Mouse (Mus musculus): ENCODE measurements around the gene Pcgf5. TPM values are rescaled to one million over a fixed set of nuclear protein-coding genes. Genes with fewer than 3 reads are reported as not detected.

The Pcgf5 gene
- polyA plus RNA-seq, 1 experiment from 2014 or later, result 26.0 TPM

DNA sequence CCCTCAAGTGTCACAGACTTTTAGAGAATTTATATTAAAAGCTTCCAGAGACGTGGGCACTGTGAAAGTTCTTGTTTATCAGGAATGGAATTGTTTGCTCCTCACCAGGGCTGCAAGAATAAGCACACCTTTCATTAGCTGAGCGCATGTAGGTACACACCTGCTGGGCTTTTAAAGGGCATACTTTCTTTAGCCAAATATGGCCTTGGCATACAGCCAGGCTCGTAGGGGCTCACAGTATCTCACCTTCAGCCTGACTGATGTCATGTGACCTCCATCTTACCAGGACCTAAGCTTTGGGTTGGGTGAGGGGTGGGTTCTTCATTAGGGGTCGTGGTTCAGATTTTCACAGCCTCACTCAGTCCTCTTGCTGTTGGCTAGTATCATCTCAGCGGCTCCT is 149.6 kb downstream of the Pcgf5 start:
- Histone ChIP-seq H3K9ac (no peak overlapping the region), H3K9me3 (replicated peaks) (no peaks in the 10 kb centered on the region), H3K4me2 (no peak overlapping the region), H3K27ac (no peak overlapping the region), H3K36me3 (no peaks in the 10 kb centered on the region), H3K4me3 (no peak overlapping the region), H3K27me3 (replicated peaks) (no peaks in the 10 kb centered on the region), H3K4me1 (no peaks in the 10 kb centered on the region)
- ATAC-seq, result no peak
- 53% methylated on average over 5 of the region's 5 CpGs for WGBS (ENCODE audit: insufficient replicate concordance)

DNA sequence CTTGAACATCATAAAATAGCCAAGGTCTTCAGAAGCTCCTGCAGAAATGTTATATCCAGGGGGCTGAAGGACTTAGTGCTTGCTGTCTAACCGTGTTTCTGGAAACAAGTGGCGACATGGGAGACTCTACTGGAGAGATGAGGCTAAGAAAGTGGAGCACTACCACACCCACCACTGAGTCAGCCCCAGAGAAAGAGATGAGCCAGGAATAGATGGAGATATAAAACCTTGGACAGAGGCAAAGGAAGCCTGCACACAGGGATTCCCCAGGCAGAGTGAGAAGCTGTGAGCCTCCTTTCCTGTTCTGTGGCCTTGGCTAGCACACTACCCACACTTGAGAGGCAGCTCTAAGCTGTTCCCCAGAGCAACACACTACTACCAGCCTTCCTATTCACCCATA is 156.6 kb downstream of the Pcgf5 start:
- Histone ChIP-seq H3K27me3 (replicated peaks) (no peaks in the 10 kb centered on the region), H3K36me3 (no peaks in the 10 kb centered on the region), H3K27ac (no peak overlapping the region), H3K9me3 (replicated peaks) (no peaks in the 10 kb centered on the region), H3K4me1 (no peaks in the 10 kb centered on the region), H3K4me2 (no peak overlapping the region), H3K4me3 (no peak overlapping the region), H3K9ac (no peak overlapping the region)
- ATAC-seq, result no peak
- 71% methylated on average over 2 of the region's 2 CpGs for WGBS (ENCODE audit: insufficient replicate concordance)

Other genes with a start within 250 kb of the Pcgf5 start
- 0.42 and 0.55 TPM in 2 replicates for gene Ankrd1, start 228.2 kb upstream of the Pcgf5 start, polyA plus RNA-seq (2016; fragmentation: Nextera tagmentation; extraction: Ambion mirVana)
- 0.82 and 0.96 TPM in 2 replicates for gene Hectd2, start 206.3 kb downstream of the Pcgf5 start, polyA plus RNA-seq (2016; fragmentation: Nextera tagmentation; extraction: Ambion mirVana)

All from liver, embryonic 12.5 days (tissue).